Mouse (Mus musculus) adrenal gland, postnatal 10 days (tissue): ENCODE results near the gene Zmat5. TPM values are rescaled to one million over a fixed set of nuclear protein-coding genes. Genes with fewer than 3 reads are reported as not detected.
A peak's percentile ranks its signal among the peaks of the same experiment; 100 is the strongest.
"Not testable (repeated sequence)": the region's sequence is repeated elsewhere in the genome, so short reads cannot be mapped to it uniquely, and the experiment has no call there.

Experiments used
- DNase-seq: peaks from one replicate; pipeline ENCODE4 v3.0.0; 2021; ENCODE audit warnings: mixed read lengths
- total RNA-seq, 2 experiments: library from RNA; stranded (reverse); gene quantifications; 2 replicates each; pipeline ENCODE4 v1.2.3; 2021

The Zmat5 gene
- total RNA-seq, 2 experiments from 2014 or later: 33.4 to 36.0 TPM

DNA sequence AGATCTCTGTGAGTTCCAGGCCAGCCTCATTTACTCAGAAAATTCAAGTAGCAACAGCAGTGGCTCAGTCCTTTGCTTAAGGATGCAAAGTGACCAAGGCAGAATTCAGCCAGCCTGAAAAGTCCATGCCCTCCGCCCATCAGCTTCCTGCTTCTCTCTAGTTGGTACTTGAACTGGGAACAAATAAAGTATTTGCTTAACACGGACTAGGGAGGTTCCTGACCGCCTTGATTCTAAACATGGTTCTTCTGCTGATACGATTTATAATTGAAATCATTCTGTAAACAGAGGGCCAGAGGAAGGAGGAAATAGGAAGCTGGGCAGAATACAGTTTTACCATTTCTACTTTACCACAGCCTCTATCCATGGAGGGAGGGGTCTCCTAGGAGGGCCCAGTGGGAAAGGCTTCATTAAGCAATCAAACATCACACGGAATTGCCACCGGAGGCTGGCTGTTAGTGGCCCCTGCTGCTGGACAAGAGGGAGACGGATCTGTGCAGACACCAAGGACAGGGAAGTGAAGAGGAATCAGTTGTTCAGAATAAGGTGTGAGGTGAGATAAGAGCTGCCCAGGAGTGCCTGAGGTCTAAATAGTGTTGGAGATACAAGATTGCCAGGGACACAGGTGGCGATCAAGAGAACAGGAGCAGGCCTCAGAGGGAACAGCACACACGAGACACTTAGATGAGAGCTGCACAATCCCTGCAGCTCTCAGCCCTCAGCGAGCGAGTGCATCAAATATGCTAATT lies 15.7 kb upstream of the Zmat5 start:
- DNase-seq: no peak

DNA sequence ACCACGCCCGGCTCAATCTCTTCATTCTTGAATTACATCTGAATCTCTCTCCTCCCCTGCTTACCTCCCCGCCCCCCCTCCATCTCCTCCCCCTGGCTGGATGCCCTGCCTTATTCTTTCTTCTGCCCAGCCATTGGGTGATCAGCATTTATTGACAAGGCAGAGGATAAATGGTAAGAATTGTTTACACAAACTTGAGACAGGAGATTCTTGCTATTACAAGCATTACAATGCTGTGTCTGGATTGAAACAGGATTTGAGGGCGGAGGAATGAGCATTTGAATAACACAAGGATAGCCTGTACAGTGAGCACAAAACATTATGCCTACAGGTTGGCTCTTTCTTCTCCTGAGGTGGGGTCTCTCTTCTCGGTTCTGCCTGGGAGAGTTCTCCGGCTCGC lies 14.1 kb upstream of the Zmat5 start:
- no peak for DNase-seq

DNA sequence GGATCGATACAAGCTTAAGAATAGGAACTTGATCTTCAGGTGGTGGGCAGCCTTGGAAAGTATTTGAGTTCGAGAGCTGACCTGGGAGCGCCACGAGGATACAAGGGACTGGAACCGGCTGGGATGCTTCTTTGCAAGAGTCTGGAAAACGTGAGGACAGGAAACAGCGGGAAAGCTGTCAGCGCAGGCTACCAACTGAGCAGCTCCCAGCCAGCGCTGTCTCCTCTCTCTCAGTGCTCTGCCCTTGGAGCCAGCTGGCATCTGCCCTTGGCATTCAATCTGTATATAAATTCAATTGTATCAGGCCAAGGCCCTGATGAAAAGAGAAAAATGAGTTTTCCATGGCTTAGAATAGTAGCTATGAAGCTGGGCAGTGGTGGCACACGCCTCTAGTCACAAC lies 13.3 kb upstream of the Zmat5 start:
- peak; percentile 81 for DNase-seq

DNA sequence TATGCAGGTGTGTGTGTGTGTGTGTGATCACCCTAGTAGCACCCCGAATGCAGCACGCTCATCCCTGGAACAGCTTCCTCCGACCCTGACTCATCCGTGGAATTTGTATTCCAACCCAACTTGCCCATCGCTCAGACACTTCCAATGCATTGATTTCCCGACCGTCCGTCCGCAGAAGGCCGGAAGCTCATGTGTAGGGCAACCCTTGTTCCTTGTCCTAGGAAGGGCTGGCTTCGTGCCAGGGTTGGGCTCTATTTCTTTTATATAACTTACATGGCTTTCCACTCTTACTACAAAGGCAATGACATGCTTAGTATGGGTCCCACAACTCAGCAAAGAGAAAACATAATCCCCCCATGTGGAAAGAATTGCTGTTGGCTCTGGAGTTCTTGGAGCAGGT lies 12.3 kb upstream of the Zmat5 start:
- DNase-seq: peak; percentile 47

DNA sequence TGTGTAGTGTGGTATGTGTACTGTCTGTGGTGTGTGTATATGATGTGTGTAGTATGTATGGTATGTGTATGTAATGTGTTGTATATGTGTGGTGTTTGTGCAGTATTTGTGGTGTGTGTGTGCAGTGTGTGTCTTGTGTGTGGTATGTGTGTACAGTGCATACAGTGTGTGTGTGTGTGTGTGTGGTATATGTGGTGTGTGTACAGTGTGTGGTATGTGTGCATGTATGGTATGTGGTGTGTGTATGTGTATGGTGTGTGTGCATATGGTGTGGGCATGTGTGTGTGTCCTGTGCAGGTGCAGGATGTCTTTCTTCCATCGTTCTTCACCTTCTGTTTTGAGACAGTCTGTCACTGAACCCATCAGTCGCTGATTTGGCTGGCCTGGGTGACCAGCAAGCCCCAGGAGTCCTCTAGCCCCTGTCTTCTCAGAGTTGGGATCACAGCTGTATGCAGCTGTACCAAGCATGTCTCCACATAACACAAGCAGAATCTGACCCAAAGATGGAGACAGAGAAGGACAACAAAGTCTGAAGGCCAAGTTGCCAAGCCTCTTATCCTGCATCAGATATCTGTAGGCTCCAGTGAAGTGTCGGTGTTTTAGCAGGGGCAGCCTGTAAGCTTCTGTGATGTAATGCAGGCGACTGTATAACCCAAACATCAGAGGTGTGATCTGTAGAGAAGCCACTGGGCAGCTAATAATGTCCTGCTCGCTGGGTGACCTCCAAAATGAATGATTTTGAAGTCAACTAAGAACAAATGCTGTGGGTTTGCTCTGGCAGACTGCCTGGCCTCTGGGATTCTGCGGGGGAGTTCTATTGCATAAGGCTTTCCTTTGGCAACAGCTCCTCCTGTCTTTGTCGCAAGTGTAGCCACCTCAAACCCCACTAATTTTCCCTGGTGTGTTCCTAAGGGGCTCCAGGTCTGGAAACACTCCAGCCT lies 7.2 kb upstream of the Zmat5 start:
- peak; percentile 87 for DNase-seq

DNA sequence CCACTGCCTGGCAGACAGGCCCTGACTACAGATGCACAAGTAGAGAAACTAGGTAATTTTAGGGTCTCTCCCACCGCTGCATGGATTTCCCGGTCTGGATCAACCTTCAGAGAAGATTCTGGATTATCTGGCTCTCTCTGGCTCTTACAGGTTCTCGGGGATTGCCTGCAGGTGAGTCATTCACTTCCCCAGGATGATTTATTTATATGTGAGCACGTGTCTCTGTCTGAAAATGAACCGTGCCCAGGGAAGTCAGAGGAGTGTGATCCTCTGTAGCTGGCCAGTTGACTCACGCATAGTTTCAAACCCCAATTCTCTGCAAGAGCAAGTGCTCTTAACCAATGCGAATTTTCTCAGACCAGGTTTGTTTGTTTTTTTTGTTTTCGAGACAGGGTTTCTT lies 3.8 kb upstream of the Zmat5 start:
- DNase-seq: no peak

DNA sequence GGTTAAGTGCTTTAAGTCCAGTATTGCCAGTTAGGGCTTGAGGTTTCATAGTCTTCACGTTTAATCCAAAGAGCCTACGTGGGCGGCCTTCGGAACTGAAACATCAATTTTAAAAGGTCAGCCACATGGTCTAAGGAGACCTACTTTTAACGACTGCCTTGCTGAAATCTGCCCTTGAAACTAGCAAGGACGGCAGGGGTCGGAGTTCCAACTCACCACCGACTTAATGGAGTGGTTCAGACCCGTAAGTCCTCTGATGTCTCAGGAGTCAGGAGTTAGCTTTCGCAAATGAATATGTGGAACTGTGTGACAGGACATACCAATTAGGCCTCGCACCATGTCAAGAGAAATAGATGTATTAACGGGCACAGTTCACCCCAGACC lies 798 bp upstream of the Zmat5 start:
- DNase-seq: no peak

DNA sequence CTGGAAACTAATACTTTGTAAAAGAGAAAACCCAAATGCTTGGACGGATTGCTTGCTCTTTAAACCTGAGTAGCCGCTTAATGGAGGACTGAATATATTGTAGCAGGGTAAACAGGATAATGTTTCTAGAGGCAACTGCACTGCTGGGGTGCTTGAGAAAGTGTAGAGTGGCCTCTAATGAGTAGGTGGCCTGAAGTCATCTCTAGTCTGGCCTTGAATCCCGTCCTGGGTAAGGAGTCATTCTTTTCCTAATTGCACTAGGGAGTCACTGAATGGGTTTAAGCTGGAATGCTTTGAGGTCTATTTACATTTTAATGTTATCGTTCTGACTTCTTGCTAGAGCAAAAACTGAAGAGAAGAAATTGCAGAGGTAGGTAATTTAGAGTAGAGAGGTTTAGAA lies 700 bp downstream of the Zmat5 start:
- DNase-seq: no peak

DNA sequence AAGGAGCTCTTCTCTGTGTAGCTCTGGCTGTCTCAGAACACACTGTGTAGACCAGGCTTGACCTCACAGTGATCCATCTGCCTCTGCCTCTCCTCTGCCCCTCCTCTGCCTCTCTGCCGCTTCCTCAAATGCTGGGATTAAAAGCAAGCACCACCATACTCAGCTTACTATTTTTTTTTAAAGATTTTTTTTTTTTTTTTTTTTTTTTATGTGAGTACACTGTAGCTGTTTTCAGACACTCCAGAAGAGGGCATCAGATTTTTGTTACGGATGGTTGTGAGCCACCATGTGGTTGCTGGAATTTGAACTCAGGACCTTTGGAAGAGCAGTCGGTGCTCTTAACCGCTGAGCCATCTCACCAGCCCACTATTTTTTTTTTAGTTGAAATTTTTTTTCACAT lies 5.7 kb downstream of the Zmat5 start:
- DNase-seq: not testable (repeated sequence)

DNA sequence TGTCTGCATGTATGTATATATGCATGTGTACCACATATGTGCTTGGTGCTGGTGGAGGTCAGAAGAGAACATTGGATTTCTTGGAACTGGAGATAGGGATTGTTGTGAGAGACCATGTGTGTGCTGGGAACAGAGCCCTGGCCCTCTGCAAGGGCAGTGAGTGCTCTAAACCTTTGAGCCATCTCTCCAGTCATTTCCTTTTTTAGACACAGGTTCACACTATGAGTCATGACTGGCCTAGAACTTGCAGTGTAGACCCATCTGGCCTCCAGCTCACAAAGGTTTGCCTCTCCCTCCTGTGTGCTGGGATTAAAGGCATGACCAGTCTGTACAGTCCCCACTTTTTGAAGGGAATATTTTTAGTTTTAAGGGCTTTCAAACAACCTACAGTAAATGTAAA lies 8.3 kb downstream of the Zmat5 start:
- no peak for DNase-seq

DNA sequence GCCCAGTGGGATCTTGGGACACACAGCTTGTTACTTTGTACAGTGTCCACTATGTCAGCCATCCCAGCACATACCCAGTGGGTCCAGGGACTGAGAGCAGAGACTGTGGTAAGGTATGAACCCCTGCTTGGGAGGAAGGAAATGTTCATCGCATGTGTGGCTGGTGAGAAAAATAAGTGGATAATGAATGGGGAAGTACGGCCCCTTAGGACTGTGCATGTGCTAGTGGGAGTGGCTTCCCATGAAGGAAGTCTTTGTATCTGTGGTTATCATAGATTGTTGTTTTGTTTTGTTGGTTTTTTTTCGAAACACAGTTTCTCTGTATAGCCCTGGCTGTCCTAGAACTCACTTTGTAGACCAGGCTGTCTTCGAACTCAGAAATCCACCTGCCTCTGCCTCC lies 10.2 kb downstream of the Zmat5 start:
- DNase-seq: no peak

DNA sequence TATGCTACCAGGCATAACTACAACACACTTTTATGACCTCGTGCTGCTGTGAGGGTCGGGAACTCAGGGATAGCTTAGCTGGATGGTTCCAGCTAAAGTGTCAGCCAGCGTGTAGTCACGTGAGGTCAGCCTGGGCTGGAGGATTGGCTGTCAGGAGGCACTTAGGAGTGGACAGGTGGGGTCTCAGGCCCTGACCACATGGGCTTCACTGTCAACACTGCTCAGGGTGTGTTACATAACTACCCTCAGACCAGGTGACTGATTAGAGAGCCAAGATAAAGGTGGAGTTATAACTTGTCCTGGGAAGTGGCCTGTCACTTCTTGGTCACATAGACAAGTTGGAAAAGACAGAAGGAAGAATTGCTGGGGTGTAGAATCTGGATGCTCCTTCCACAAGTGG lies 11.1 kb downstream of the Zmat5 start:
- DNase-seq: no peak

DNA sequence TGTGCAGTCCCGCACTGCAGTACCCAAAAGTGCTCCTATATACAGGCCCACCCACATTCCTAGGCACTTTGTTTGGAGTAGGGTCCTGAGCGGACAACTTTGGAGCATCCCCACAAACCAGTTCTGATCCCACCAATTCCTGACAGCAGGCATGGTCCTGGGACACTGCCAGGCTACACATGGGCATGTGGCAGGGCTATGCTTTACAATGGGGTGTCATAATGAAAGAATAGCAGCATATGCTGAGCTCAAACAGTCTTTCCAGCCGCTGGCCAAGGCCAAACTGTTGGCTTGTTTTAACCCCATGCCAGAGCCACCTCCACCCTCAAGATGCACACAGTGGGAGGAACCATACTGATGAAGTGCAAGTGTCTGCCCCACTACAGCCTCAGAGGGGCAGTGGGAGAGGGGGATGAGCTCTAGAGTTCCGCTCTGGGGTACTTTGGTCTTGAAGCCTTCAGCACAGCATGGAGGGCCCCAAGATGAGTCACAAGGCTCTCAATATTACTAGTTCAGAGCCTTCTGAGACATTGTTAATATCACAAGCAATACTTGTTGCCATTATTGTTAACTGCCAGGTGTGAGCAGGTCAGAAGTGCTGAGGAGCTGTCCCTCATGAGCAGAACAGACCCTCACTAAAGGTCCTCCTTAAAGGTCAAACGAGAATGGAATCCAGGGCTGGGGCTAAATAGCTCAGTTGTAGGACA lies 12.2 kb downstream of the Zmat5 start:
- no peak for DNase-seq

DNA sequence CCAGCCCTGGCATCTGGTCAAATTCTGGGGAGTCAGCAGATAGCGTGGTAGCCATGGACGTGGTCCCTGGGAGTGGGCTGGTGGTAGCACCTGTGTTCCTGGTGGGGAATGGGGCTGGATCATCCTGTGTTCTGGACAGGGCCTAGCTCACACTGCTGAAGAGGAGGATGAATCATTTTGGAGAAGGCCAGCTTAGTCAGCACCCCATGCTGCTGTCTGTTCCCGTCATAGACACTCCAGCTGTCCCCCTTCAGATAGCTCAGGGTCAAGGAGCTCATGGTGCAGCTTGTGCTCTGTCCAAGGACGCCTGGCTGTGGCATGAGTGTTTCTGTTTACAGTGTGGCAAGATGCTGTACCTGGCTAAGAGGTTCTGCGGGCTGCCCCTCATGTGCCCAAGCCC lies 14.1 kb downstream of the Zmat5 start:
- peak; percentile 37 for DNase-seq

DNA sequence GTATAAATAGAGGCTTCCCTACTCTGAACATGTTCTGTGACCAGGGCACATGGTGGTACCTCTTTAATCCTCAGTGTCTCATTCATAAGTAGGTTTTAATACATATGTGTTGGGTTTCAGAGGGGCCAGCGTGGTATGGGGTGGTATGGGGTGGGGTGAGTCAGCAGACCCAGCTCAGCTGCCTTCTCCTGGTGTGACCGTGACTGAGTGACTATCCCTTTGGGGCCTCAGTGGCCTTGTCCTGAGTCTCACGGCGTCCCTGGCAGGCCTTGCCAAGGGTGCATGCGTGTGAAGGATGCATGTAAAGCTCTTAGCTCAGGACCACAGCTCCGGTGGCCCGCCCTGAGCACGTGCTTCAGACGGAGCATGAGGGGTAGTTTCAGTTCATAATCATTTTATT lies 15.5 kb downstream of the Zmat5 start:
- peak; percentile 72 for DNase-seq

DNA sequence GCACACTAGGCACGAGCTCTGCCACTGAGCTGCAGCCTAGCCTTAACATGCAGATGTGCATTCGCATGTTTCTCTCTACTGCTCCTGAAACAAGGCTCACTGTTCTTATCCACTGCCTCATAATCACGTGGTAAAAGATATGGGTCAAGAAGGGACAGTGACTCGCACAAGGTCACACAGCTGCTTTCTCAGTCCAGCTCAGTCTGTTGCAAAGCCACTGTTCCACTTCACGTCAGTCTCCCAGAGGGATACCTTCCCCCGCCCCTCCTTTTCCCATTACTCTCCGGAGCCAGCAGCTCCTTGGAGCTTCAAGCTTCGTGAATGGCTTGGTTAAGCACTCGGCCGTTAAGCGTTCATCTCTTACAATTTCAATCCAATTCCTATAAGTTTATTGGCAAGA lies 15.9 kb downstream of the Zmat5 start:
- peak; percentile 62 for DNase-seq

DNA sequence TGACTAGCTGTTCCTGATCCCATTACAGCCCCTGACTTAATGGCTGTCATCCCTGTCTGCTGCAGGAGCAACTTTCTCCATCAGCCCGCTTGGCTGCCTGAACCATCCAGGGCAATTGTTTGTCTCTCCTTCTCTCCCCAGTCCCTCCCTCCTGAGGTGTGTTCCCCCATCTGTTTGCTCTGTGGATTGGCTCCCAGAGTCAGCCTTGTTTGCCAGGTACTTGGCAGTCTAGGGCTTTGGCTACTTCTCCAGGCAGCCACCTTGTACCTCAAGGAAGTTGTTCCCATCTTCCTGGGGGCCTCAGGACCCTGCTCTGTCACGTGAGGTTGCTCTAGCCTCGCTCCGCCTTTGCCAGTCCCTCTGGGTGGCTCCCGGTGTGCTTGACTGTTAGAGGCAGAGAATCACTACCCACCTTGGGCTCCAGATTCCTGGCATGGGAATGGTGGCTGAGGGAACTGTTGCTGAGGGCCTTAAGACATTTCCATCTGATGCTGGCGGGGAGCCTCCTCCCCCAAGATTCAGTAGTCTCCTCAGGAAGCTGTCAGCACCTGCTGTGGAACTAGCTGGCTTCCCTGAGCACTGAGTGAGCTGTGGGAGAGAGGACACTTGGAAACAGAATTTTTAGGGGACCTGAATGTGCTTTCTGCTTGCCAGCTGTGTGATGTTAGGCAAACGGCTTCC lies 16.6 kb downstream of the Zmat5 start:
- no peak for DNase-seq

DNA sequence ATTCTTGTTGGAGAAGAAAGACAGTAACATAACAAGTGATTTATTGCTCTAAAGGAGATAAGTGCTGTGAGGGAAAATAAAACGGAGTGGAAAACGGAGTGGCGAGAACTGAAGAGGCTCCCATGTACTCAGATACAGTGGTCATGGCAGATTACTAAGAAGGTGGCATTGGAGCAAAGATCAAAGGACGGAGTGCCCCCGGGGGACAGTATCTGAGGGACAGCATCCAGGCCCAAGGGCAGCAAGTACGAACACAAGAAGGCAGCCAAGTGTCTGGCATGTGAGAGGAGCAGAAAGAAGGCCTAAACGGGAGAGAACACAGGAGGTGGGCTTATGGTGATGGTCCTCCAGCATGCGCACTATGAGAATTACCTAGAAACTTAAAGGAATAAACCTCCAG lies 17.2 kb downstream of the Zmat5 start:
- peak; percentile 61 for DNase-seq

DNA sequence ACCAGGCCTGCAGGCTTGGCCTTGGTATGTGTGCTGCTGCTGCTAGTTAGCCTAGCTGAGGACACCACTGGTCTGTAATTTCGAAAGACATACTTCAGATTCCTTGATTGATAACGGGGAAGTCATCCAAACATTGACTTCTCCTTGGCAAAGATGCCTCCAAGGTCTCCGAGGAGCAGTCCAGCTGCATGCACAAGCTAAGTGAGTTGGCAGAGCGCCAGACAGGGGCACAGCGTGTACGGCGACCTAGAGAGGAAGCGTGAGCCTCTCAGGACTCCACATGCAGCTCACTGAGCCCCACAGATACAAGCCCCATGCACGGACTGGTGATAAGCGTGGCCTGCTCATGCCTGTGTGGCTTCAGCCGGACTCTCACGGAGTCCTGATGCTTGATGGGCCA lies 25.1 kb downstream of the Zmat5 start:
- peak; percentile 85 for DNase-seq

DNA sequence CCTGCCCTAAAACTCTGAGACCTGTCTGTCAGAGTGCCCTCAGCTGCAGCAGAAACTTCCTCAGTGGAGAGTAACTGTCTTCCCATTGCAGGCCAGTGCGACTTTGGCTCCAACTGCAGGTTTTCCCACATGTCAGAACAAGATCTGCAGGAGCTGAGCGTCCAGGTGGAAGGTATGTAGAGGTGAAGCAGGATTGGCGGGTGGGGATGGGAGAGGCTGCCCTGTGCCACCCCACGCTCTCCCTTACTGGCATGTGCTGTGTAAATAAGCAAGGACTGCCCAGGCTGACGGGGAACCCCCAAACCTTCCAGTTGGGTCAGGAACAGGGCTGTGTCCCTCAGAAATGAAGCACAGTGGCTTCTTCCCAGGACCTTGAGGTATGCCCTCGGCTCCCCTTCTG lies 25.6 kb downstream of the Zmat5 start:
- DNase-seq: no peak

DNA sequence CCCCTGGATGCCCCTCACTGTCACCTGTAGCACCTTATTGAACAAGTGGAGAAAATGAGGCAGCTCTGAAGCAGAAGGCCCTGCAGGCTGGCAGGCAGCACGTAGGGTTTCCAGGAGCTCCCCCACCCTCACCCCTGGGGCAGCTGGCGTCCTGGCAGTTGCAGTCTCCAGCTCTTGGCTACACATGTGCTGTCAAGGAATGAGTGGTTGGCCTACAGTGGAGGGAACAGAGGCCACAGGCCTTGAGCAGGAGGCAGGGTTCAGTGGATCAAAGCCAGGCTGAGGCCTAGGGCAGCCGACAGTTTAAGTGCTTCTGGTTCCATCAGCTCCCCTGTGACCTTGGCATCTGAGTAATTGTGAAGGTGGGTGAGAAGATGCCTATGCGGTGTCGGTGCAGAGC lies 26.4 kb downstream of the Zmat5 start:
- DNase-seq: peak; percentile 67

DNA sequence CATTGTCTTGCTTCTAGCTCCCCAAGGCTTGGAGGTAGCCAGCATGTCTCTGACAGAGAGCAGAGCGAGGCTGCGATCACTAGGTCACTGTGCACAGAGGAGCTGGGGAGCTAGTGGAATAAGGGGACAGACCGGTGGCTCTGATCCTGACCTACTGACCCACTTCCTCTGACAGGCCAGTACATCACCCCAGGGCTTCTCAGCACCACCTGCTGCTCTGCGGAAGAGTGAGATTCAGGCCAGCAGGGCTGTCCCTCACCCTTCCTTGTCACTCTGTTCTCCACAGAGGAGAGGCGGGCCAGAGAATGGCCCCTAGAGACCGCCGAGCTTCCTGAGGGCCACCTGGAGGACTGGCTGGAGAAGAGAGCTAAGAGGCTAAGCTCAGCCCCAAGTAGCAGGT lies 27.3 kb downstream of the Zmat5 start:
- no peak for DNase-seq
